25 mouse cellular contexts compared by ENCODE assay signal in the genomic region with DNA sequence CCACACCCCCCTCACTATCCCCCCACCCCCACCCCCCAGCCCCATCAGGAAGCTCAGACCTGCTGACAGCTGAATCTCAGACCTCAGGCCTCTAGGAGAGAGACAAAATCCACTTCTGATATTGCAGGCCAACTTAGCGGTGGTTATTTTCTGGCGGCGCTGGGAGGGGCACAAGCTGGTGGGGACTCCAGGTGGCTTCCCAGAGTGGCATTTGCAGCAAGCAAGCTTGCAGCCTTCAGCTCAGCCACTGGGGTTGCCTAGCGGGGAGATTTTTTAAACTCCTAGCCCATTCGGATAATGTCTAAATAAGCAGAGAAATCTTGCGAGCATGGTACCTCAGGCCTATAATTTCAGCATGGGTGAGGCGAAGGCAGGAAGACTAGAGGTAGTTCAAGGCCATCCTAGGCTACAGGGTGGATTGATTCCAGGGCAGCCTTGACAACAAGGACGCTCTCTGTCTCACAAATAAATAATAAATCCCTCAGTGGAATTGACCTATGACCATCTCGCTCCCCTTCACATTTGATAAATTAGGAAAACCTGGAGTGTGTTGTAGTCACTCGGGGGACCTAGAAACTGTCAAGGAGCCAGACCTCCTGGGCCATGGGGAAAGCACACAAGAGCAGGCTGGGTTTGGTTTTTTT. TPM values are rescaled to one million over a fixed set of nuclear protein-coding genes. Genes with fewer than 3 reads are reported as not detected.
DNase-seq lines count a peak whose midpoint lies in the region; ATAC-seq and TF ChIP-seq lines count a peak whose summit lies in the region.
"Had no signal": no experiment of that assay in that cellular context is flagged by ENCODE, and none has a peak within 500 bp of the region (broad histone marks: within the 10 kb centered on the region; RNA-seq: fewer than 3 reads in every experiment).

No protein-coding gene starts in this region.

- H3K9me3 ChIP-seq in hindbrain, embryonic 10.5 days, result no peaks in the 10 kb centered on the region
- H3K9me3 ChIP-seq in hindbrain, postnatal 0 days (ENCODE audit: low read length), result no peaks in the 10 kb centered on the region
- H3K9me3 ChIP-seq in limb, embryonic 10.5 days (replicated peaks), result no peaks in the 10 kb centered on the region
- H3K9me3 ChIP-seq: embryonic facial prominence, embryonic 15.5 days; forebrain, embryonic 12.5 days; heart, embryonic 13.5 days; hindbrain, embryonic 15.5 days; kidney, embryonic 15.5 days; limb, embryonic 12.5 days; liver, embryonic 15.5 days; midbrain, embryonic 15.5 days; neural tube, embryonic 12.5 days had no signal

- H3K27ac ChIP-seq in hindbrain, embryonic 10.5 days, result no peak overlapping the region
- H3K27ac ChIP-seq in hindbrain, postnatal 0 days, result no peak overlapping the region
- peak overlapping the region; percentile 30; the same call in 1 of the 2 replicates for H3K27ac ChIP-seq in limb, embryonic 10.5 days
- H3K27ac ChIP-seq: embryonic facial prominence, embryonic 15.5 days; forebrain, embryonic 12.5 days; heart, embryonic 13.5 days; hindbrain, embryonic 15.5 days; kidney, embryonic 15.5 days; limb, embryonic 12.5 days; liver, embryonic 15.5 days; midbrain, embryonic 15.5 days; neural tube, embryonic 12.5 days had no signal

- TF ChIP-seq CTCF in hindbrain, postnatal 0 days (IDR thresholded peaks at IDR 0.05; ENCODE audit: low read depth), result no peak

- H3K4me3 ChIP-seq in hindbrain, embryonic 10.5 days, result no peak overlapping the region
- no peak overlapping the region for H3K4me3 ChIP-seq in hindbrain, postnatal 0 days (ENCODE audit: low read length)
- H3K4me3 ChIP-seq in limb, embryonic 10.5 days, result no peak overlapping the region
- H3K4me3 ChIP-seq: embryonic facial prominence, embryonic 15.5 days; forebrain, embryonic 12.5 days; hindbrain, embryonic 15.5 days; kidney, embryonic 15.5 days; liver, embryonic 15.5 days; midbrain, embryonic 15.5 days; neural tube, embryonic 12.5 days had no signal

- H3K36me3 ChIP-seq in hindbrain, embryonic 10.5 days, result no peaks in the 10 kb centered on the region
- no peaks in the 10 kb centered on the region for H3K36me3 ChIP-seq in hindbrain, postnatal 0 days (ENCODE audit: insufficient read depth, low read length)
- H3K36me3 ChIP-seq in limb, embryonic 10.5 days, result no peaks in the 10 kb centered on the region
- H3K36me3 ChIP-seq: embryonic facial prominence, embryonic 15.5 days; forebrain, embryonic 12.5 days; heart, embryonic 13.5 days; hindbrain, embryonic 15.5 days; kidney, embryonic 15.5 days; limb, embryonic 12.5 days; liver, embryonic 15.5 days; midbrain, embryonic 15.5 days; neural tube, embryonic 12.5 days had no signal

- H3K4me1 ChIP-seq in hindbrain, embryonic 10.5 days (replicated peaks), result peaks cover 59% of the 10 kb centered on the region
- H3K4me1 ChIP-seq in hindbrain, postnatal 0 days (ENCODE audit: insufficient read depth, low read length), result peaks cover 7% of the 10 kb centered on the region; the same call in 1 of the 2 replicates
- peaks cover 71% of the 10 kb centered on the region for H3K4me1 ChIP-seq in limb, embryonic 10.5 days
- H3K4me1 ChIP-seq: liver, embryonic 15.5 days had no signal

- H3K4me2 ChIP-seq in hindbrain, postnatal 0 days (ENCODE audit: low read depth, low read length), result no peak overlapping the region
- H3K4me2 ChIP-seq: embryonic facial prominence, embryonic 15.5 days; liver, embryonic 15.5 days; lung, embryonic 14.5 days had no signal

- peaks cover 59% of the 10 kb centered on the region for H3K27me3 ChIP-seq in hindbrain, embryonic 10.5 days (ENCODE audit: insufficient read depth, poor library complexity, severe bottlenecking)
- H3K27me3 ChIP-seq in hindbrain, postnatal 0 days (ENCODE audit: insufficient read depth, low read length), result no peaks in the 10 kb centered on the region
- peaks cover 35% of the 10 kb centered on the region for H3K27me3 ChIP-seq in limb, embryonic 10.5 days (ENCODE audit: low read depth, poor library complexity, severe bottlenecking)
- H3K27me3 ChIP-seq: Patski had no signal

- WGBS in hindbrain, embryonic 10.5 days, result 58% methylated on average over 10 of the region's 10 CpGs
- 66% methylated on average over 10 of the region's 10 CpGs for WGBS in hindbrain, postnatal 0 days
- 41% methylated on average over 10 of the region's 10 CpGs for WGBS in limb, embryonic 10.5 days

- no peak for ATAC-seq in hindbrain, postnatal 0 days
- ATAC-seq: midbrain, embryonic 15.5 days; Patski had no signal

- no peak overlapping the region for H3K9ac ChIP-seq in hindbrain, postnatal 0 days (replicated peaks; ENCODE audit: low read length)
- H3K9ac ChIP-seq: embryonic facial prominence, embryonic 15.5 days; hindbrain, embryonic 15.5 days; kidney, embryonic 15.5 days; limb, embryonic 12.5 days; liver, embryonic 15.5 days; lung, embryonic 14.5 days; midbrain, embryonic 15.5 days; neural tube, embryonic 12.5 days had no signal

- DNase-seq in adrenal gland, postnatal 36 days, result peak; percentile 34 to 45
- DNase-seq in adrenal gland, adult 18-20 months (ENCODE audit: low spot score in 2 of 2), result no peak
- peak; percentile 5 for DNase-seq in hindbrain, embryonic 10.5 days (ENCODE audit: low spot score)
- DNase-seq in hindbrain, postnatal 0 days (ENCODE audit: low spot score), result no peak
- DNase-seq in brain, adult 2 months (ENCODE audit: low read depth, low spot score), result peak; percentile 43
- DNase-seq in limb, embryonic 10.5 days (ENCODE audit: low spot score), result peak; percentile 47
- DNase-seq in left cerebral cortex, adult 18-20 months (ENCODE audit: low spot score in 2 of 2), result no peak
- DNase-seq: cerebellum, adult 18-20 months; cerebellum, postnatal 14 days; heart, postnatal 10 days; kidney, adult 18-20 months; kidney, postnatal 25 days; lung, embryonic 14.5 days; lung, postnatal 14 days; thymus, adult 2 months had no signal

RNA-seq across cellular contexts. Expression of a gene that starts 29.6 kb away (rescaled TPM):
- total RNA-seq in adrenal gland, postnatal 36 days (2021), result 1,000 to 10,000 TPM; 1,120 to 1,187 TPM
- 1,000 to 10,000 TPM; 1,092 to 1,268 TPM for total RNA-seq in adrenal gland, adult 18-20 months (2021)
- 959 and 1,042 TPM in 2 replicates for polyA plus RNA-seq in hindbrain, embryonic 10.5 days (2016; fragmentation: Nextera tagmentation; extraction: Ambion mirVana)
- total RNA-seq in hindbrain, postnatal 0 days (2014; rRNA removed), result 577 and 578 TPM in 2 replicates
- polyA plus RNA-seq in hindbrain, postnatal 0 days (2015; fragmentation: Nextera tagmentation; extraction: Ambion mirVana), result 954 and 958 TPM in 2 replicates
- polyA plus RNA-seq in limb, embryonic 10.5 days (2016; fragmentation: Nextera tagmentation; extraction: Ambion mirVana), result 966 and 1,201 TPM in 2 replicates
- total RNA-seq in left cerebral cortex, adult 18-20 months (2021), result 1,000 to 10,000 TPM in 1 of 2 experiments, 100 to 1,000 TPM in 1; 952 to 1,003 TPM

RNA-seq across cellular contexts. Expression of a gene that starts 36.5 kb away (rescaled TPM):
- total RNA-seq in adrenal gland, postnatal 36 days (2021), result 100 to 1,000 TPM in 1 of 2 experiments, 10 to 100 TPM in 1; 64.3 to 124 TPM
- 10 to 100 TPM; 46.0 to 94.2 TPM for total RNA-seq in adrenal gland, adult 18-20 months (2021)
- polyA plus RNA-seq in hindbrain, embryonic 10.5 days (2016; fragmentation: Nextera tagmentation; extraction: Ambion mirVana), result 15.6 and 15.9 TPM in 2 replicates
- total RNA-seq in hindbrain, postnatal 0 days (2014; rRNA removed), result 75.8 and 80.4 TPM in 2 replicates
- 38.6 and 40.3 TPM in 2 replicates for polyA plus RNA-seq in hindbrain, postnatal 0 days (2015; fragmentation: Nextera tagmentation; extraction: Ambion mirVana)
- 8.6 and 9.2 TPM in 2 replicates for polyA plus RNA-seq in limb, embryonic 10.5 days (2016; fragmentation: Nextera tagmentation; extraction: Ambion mirVana)
- 10 to 100 TPM; 17.8 to 21.5 TPM for total RNA-seq in left cerebral cortex, adult 18-20 months (2021)

Comparison
In these comparisons a context has a peak if more than half of its experiments do, and no peak if none do; other contexts are left out.
1. DNase-seq: peak in adrenal gland, postnatal 36 days (2 of 2), hindbrain, embryonic 10.5 days (single experiment), brain, adult 2 months (single experiment) and limb, embryonic 10.5 days (single experiment); none in adrenal gland, adult 18-20 months (0 of 2), hindbrain, postnatal 0 days (single experiment) and left cerebral cortex, adult 18-20 months (0 of 2).